Mouse (Mus musculus): ENCODE measurements at regions not wholly inside any gene's neighbourhood (a gene's known extent, or its start where the extent isn't known, plus 50 kb on each side); places are given as distances from the start of the nearest gene placed in this dataset.

- no peak for ATAC-seq (replicated peaks; ENCODE audit: low FRiP score, low TSS enrichment, poor library complexity, severe bottlenecking)
These were observed 187.2 kb upstream of the Habp2 start for GRCm38 (mm10) chr19:56099725-56100124.

GRCm38 (mm10) chr19:56100131-56100872, 186.6 kb upstream of the Habp2 start:
- ATAC-seq (replicated peaks; ENCODE audit: low FRiP score, low TSS enrichment, poor library complexity, severe bottlenecking) = no peak

DNA sequence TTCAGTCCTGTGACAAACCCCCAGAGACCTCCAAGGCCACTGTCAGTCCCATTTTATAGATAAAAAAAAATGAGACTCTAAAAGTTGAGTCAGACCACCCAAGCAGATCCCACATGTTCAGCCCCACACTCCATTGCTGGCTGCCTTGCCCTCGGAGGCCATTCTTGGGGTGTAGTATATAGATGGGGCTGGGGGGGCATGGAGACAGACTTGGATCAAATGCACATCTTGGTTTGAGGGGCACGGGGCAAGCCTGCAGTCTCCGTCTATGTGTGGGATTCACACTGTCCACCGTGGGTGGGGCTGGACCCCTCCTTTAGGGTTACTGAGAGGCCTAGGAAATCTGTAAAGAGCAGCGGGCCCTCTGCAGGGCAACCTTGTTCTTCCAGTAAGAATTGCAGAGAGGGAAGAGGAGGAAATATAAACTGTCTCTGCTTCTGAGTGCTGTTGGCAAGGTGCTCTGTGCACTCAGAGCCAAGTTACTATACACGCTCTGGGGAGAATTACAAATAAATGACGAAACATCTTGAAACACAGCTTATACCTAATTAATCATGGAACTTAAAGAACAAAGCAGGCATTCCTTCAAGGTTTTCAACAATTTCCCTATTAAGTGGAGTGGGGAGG, 184.4 kb upstream of the Habp2 start:
- no peak for ATAC-seq (replicated peaks; ENCODE audit: low FRiP score, low TSS enrichment, poor library complexity, severe bottlenecking)

DNA sequence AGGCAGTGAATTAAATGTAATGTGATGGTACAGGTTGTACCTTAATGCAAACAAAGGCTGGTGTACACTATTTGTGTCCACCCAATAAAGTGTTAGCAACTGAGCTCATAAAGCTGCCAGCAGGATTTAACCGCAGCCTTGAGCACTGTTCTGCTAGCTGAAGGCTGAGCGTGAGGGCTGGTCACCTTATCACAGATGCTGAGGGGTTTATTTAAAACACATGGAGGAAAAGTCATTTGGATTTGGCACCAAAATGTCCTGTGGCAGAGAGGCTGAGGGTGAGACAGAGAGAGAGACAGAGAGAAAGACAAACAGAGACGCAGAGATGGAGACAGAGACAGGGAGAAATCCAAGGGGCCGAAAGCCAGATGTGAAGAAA, 181.9 kb upstream of the Habp2 start:
- no peak for ATAC-seq (replicated peaks; ENCODE audit: low FRiP score, low TSS enrichment, poor library complexity, severe bottlenecking)

DNA sequence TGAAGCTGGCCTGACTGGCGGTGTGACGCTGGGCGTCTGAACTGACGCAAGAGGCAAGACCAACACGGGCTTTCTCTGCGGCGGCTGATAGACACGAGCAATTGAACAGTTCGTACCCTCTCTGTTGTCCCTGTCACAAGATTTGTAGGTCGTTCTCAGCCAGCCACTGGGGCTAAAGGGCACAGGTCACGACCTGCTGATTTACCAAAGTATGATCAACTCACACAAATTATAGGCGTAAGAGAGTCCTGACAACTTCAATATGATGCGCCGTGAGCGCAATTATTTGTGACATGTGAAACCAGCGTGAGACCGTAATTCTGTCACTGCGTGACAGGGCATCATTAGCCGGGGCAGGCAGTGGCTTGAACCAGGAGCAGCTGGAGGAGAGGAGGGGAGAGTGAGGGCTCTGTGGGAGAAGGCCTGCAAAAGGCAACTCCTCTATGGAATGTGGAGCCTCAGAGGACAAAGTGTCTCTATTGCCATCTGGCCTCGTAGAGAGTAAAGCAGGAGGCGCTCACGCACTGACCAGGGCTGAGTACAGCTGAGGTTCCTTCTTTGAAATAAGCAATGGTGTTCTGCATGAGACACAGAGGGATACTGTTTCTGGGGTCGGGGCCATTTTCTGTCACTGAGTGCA, 181.4 kb upstream of the Habp2 start:
- no peak for ATAC-seq (replicated peaks; ENCODE audit: low FRiP score, low TSS enrichment, poor library complexity, severe bottlenecking)

- no peak for ATAC-seq (replicated peaks; ENCODE audit: low FRiP score, low TSS enrichment, poor library complexity, severe bottlenecking)
These were observed 178.1 kb upstream of the Habp2 start for GRCm38 (mm10) chr19:56108796-56109195.

- ATAC-seq (replicated peaks; ENCODE audit: low FRiP score, low TSS enrichment, poor library complexity, severe bottlenecking) = no peak
These were observed 171.2 kb upstream of the Habp2 start for GRCm38 (mm10) chr19:56115552-56116284.

- no peak for ATAC-seq (replicated peaks; ENCODE audit: low FRiP score, low TSS enrichment, poor library complexity, severe bottlenecking)
These were observed 170.7 kb upstream of the Habp2 start for GRCm38 (mm10) chr19:56116285-56116680.

DNA sequence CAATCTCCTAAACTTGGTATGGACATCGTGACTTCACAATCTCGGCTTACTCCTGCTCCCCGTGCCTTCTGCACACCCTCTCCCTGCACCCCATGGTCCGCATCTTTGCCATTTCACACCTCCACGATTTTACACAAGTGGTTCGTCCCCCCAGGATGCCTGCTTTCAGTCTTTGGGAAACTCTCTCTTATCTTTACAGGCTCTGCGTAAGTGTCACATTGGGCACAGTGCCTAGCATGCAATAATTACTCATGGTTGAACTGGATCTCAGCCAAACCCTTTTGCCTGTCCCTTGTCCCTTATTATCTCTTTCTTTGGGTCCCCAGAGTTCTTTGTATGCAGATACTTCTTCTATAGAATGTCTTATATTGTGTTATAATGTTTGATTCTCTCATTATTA, 166.2 kb upstream of the Habp2 start:
- no peak for ATAC-seq (replicated peaks; ENCODE audit: low FRiP score, low TSS enrichment, poor library complexity, severe bottlenecking)

DNA sequence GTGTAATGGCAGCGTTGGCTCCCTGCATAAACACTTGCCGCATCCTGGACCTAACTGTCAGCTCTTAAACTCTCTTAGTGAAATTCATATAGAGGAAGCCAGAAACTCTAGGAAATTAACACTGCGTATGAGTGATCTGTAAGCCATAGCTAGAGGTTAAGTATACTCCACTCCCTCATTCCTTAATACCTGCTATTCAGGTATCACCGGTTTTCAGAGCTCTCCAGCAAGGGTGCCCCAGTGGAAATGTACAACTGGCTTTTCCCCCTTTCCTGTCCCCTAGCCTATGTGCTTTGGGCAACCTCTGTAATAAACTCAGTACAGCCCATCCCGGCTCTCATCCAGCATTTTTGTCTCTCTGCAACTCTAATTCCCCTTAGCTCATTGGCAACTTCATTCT, 164.8 kb upstream of the Habp2 start:
- ATAC-seq (replicated peaks; ENCODE audit: low FRiP score, low TSS enrichment, poor library complexity, severe bottlenecking) = no peak

DNA sequence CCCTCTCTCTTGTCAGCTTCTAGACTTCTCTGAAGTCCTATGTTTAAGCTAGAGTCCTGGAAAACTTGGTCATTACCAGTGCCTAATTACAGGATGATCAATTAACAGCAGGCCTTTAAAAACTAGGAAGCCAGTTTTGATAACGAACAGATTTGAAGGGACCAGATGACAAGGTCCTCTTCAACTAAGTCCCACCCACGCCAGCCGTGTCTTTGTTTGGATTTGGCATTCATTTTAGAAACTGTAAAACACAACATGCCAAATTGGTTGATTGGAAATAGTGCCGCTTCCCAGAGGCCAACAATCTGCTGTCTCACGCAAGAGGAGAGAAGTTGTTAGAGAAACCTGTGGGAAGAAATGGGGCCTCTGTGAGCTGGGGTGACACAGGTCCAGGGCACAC, 155.4 kb upstream of the Habp2 start:
- ATAC-seq (replicated peaks; ENCODE audit: low FRiP score, low TSS enrichment, poor library complexity, severe bottlenecking) = no peak

DNA sequence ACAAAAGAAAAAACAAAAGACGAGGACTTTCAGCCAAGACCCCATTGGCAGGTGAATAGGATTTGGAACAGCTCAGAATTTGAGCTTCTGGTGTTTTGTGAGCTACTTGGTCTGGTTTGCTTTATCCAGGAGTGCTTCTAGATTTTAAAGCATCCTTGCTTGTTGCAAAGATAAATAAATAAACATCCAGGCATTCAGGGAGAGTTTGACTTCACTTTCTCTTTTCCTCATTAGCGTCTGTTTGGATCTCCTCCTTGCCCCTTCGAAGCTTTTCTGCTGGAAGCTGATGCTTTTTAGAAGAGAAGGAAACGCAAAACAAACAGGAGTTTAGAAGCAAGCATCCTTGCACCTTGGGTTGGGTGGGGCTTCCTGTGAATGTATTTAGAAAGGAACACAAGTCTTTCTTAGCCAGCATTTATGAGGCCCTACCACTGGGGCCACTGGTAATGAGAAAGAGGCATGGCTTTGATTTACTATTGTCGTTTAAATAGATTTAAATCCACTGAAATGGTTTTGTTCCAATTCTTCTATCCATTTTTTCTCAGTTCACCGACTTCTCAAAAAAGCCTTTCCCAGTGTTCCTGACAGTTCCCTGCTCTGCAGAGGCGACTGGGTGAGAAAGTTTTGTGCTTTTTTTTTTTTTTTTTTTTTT, 153.9 kb upstream of the Habp2 start:
- no peak for ATAC-seq (replicated peaks; ENCODE audit: low FRiP score, low TSS enrichment, poor library complexity, severe bottlenecking)

DNA sequence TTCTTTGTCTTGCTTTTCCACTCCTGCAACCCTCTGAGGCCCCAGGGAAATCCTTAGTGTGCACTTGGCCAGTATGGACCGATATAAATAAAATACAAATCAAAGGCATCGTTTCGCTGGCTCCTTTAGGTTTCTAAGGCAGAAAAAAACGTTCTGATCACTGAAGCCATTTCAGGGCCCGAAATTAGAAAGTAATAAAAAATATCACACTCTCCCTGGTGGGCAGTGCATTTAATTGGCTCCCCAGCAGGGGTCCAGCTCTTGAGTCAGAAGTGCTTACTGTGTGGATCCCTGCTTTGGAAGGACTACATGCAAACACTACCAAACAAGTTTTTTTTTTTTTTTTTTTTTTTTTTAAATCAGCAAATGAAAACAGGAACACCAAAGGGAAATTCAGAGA, 153.4 kb upstream of the Habp2 start:
- no peak for ATAC-seq (replicated peaks; ENCODE audit: low FRiP score, low TSS enrichment, poor library complexity, severe bottlenecking)

GRCm38 (mm10) chr19:56134081-56134818, 152.7 kb upstream of the Habp2 start:
- 0 out of 2 replicates have a peak, but pooled peaks have one; percentile 37 for ATAC-seq (replicated peaks; ENCODE audit: low FRiP score, low TSS enrichment, poor library complexity, severe bottlenecking)

- ATAC-seq (replicated peaks; ENCODE audit: low FRiP score, low TSS enrichment, poor library complexity, severe bottlenecking) = no peak
These were observed 151.5 kb upstream of the Habp2 start for GRCm38 (mm10) chr19:56135306-56135928.

DNA sequence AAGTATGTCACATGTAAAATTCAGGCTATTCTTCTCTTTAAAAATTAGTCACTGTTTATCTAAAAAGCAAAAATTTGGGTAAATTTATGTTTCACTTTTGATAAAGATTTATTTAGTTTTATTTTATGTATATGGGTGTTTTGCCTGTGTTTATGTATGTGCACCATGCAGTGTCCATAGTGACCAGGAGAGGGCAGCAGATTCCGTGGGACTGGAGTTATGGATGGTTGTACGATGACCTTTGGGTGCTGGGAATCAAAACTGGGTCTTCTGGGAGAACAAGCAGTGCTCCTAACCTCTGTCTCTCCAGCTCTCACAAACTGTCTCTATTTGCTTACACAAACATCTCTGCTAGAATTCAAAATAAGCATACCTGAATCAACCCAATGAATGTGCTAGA, 146.4 kb upstream of the Habp2 start:
- ATAC-seq (replicated peaks; ENCODE audit: low FRiP score, low TSS enrichment, poor library complexity, severe bottlenecking) = no peak

GRCm38 (mm10) chr19:56144221-56144620, 142.7 kb upstream of the Habp2 start:
- ATAC-seq (replicated peaks; ENCODE audit: low FRiP score, low TSS enrichment, poor library complexity, severe bottlenecking) = no peak

GRCm38 (mm10) chr19:56157120-56157519, 129.8 kb upstream of the Habp2 start:
- ATAC-seq (replicated peaks; ENCODE audit: low FRiP score, low TSS enrichment, poor library complexity, severe bottlenecking) = no peak

- no peak for ATAC-seq (replicated peaks; ENCODE audit: low FRiP score, low TSS enrichment, poor library complexity, severe bottlenecking)
These were observed 124.8 kb upstream of the Habp2 start for GRCm38 (mm10) chr19:56162156-56162555.

Data from megakaryocyte-erythroid progenitor cell, adult 5-6 weeks (primary cell).